Mouse (Mus musculus) neutrophil, adult 65 days (primary cell): Measurements from ENCODE around the gene Esp18. TPM values are rescaled to one million over a fixed set of nuclear protein-coding genes. Genes with fewer than 3 reads are reported as not detected.

Source experiments
- total RNA-seq: library from RNA; stranded (reverse); gene quantifications from 2 replicates; pipeline ENCODE4 v1.2.4, GENCODE M21; 2023

Esp18 gene
- not detected in 2 replicates for total RNA-seq

GRCm38 (mm10) chr17:39406059-39406458 is at the start of gene Esp18:
Gene Esp18, plus strand, starts transcription at chr17:39406359.

Other genes with a start within 250 kb of the Esp18 start
- gene Esp16, start 129.8 kb downstream of the Esp18 start, total RNA-seq: not detected in 2 replicates
- not detected in 2 replicates for gene Esp15, start 234.6 kb downstream of the Esp18 start, total RNA-seq